Mouse (Mus musculus) right cerebral cortex, postnatal 36 days (tissue): ENCODE measurements around the gene Poldip2.
"Not testable (repeated sequence)": the region's sequence is repeated elsewhere in the genome, so short reads cannot be mapped to it uniquely, and the experiment has no call there.

Source experiments
- DNase-seq, 2 experiments: peaks; one replicate each; pipeline ENCODE4 v3.0.0; 2022; ENCODE audit warnings: low spot score in 2 of 2, mixed read lengths in 1 of 2

Gene Poldip2

GRCm38 (mm10) chr11:78501529-78501928 lies 10.5 kb upstream of the Poldip2 start:
- no peak for DNase-seq

- no peak for DNase-seq
Measured at GRCm38 (mm10) chr11:78502909-78503650, 8.9 kb upstream of the Poldip2 start, which contains the start of gene Sebox. Sebox (plus strand) TSS chr11:78503447.

GRCm38 (mm10) chr11:78505430-78505829 lies 6.6 kb upstream of the Poldip2 start:
- DNase-seq = no peak

GRCm38 (mm10) chr11:78509148-78509547 lies 2.8 kb upstream of the Poldip2 start:
- DNase-seq = no peak

GRCm38 (mm10) chr11:78513106-78513790 lies 1.3 kb downstream of the Poldip2 start:
- no peak for DNase-seq

GRCm38 (mm10) chr11:78515549-78516325 lies 3.7 kb downstream of the Poldip2 start:
- DNase-seq = no peak

GRCm38 (mm10) chr11:78518931-78519330 lies 6.9 kb downstream of the Poldip2 start:
- no peak for DNase-seq

GRCm38 (mm10) chr11:78521880-78522279 lies 9.9 kb downstream of the Poldip2 start:
- no peak for DNase-seq

GRCm38 (mm10) chr11:78522481-78522997 lies 10.5 kb downstream of the Poldip2 start:
- no peak for DNase-seq

- DNase-seq = no peak
Measured at GRCm38 (mm10) chr11:78523241-78523955, 11.4 kb downstream of the Poldip2 start.

- no peak for DNase-seq
Measured at GRCm38 (mm10) chr11:78524838-78525237, 12.8 kb downstream of the Poldip2 start.

GRCm38 (mm10) chr11:78528714-78529113 lies 16.7 kb downstream of the Poldip2 start:
- DNase-seq = no peak

- no peak for DNase-seq
Measured at GRCm38 (mm10) chr11:78530001-78530400, 18.0 kb downstream of the Poldip2 start.

- no peak for DNase-seq
Measured at GRCm38 (mm10) chr11:78531046-78531445, 19.1 kb downstream of the Poldip2 start.

GRCm38 (mm10) chr11:78531515-78531914 lies 19.5 kb downstream of the Poldip2 start:
- DNase-seq = not testable (repeated sequence)

GRCm38 (mm10) chr11:78534516-78534915 lies 22.5 kb downstream of the Poldip2 start:
- DNase-seq = no peak

- no peak for DNase-seq
Measured at GRCm38 (mm10) chr11:78535376-78536079, 23.5 kb downstream of the Poldip2 start.

GRCm38 (mm10) chr11:78536080-78536689 lies 24.2 kb downstream of the Poldip2 start, which contains the start of the genes Tnfaip1 and Ift20:
Tnfaip1 (minus strand) TSS chr11:78536332.
Ift20 (plus strand) TSS chr11:78536361.
- DNase-seq = peak; percentile 99

- DNase-seq = no peak
Measured at GRCm38 (mm10) chr11:78536690-78537084, 24.7 kb downstream of the Poldip2 start.

- DNase-seq = no peak
Measured at GRCm38 (mm10) chr11:78540358-78540757, 28.4 kb downstream of the Poldip2 start.
